12 mouse cellular contexts compared by ENCODE assay signal in genomic region chr7:121705051-121705450, GRCm38 (mm10). TPM values are rescaled to one million over a fixed set of nuclear protein-coding genes. Genes with fewer than 3 reads are reported as not detected.
DNase-seq lines count a peak whose midpoint lies in the region; ATAC-seq and TF ChIP-seq lines count a peak whose summit lies in the region.
"Had no signal": no experiment of that assay in that cellular context is flagged by ENCODE, and none has a peak within 500 bp of the region (broad histone marks: within the 10 kb centered on the region; RNA-seq: fewer than 3 reads in every experiment).

No protein-coding gene starts in this region.

- WGBS in hindbrain, embryonic 14.5 days = 89% methylated on average over 2 of the region's 2 CpGs
- 92% methylated on average over 2 of the region's 2 CpGs for WGBS in midbrain, embryonic 16.5 days

- H3K9ac ChIP-seq in hindbrain, embryonic 14.5 days = no peak overlapping the region
- no peak overlapping the region for H3K9ac ChIP-seq in midbrain, embryonic 16.5 days (ENCODE audit: low read depth, low read length)

- no peak overlapping the region for H3K27ac ChIP-seq in left cerebral cortex, adult 2 months
- H3K27ac ChIP-seq in hindbrain, embryonic 14.5 days = no peak overlapping the region
- H3K27ac ChIP-seq in midbrain, embryonic 16.5 days (ENCODE audit: low read length) = no peak overlapping the region

- peak overlapping the region; percentile 89 for H3K4me3 ChIP-seq in left cerebral cortex, adult 2 months
- no peak overlapping the region; the same call in 1 of the 2 replicates for H3K4me3 ChIP-seq in hindbrain, embryonic 14.5 days (replicated peaks; ENCODE audit: low read length)
- H3K4me3 ChIP-seq in midbrain, embryonic 16.5 days (ENCODE audit: low read depth, low read length) = no peak overlapping the region; the same call in 1 of the 2 replicates

- H3K36me3 ChIP-seq in hindbrain, embryonic 14.5 days (replicated peaks; ENCODE audit: control insufficient read depth, insufficient read depth) = 0 out of 2 replicates have a peak, but pooled peaks cover 3% of the 10 kb centered on the region
- no peaks in the 10 kb centered on the region for H3K36me3 ChIP-seq in midbrain, embryonic 16.5 days (ENCODE audit: control insufficient read depth, insufficient read depth, low read length)

- DNase-seq in left cerebral cortex, adult 2 months (ENCODE audit: extremely low spot score in 1 of 2, low spot score in 2 of 2) = no peak
- no peak for DNase-seq in left cerebral cortex, postnatal 10 days (ENCODE audit: extremely low spot score in 1 of 2, low spot score in 2 of 2)
- DNase-seq in embryo, embryonic 11 days = peak; percentile 19
- DNase-seq in hindbrain, embryonic 14.5 days (ENCODE audit: low spot score) = no peak
- no peak for DNase-seq in urinary bladder, postnatal 14 days (ENCODE audit: low spot score)
- DNase-seq in adrenal gland, adult 2 months = no peak
- DNase-seq in layer of hippocampus, adult 9-11 months = no peak
- DNase-seq: cerebellum, adult 2 months; lung, postnatal 10 days had no signal

- H3K4me2 ChIP-seq in hindbrain, embryonic 14.5 days (replicated peaks) = peak overlapping the region; percentile 95
- peak overlapping the region; percentile 58 for H3K4me2 ChIP-seq in midbrain, embryonic 16.5 days (ENCODE audit: low read length)

- intact Hi-C loops in left cerebral cortex, adult 2 months (cut with DNase I) = no loop called here
- intact Hi-C loops in left cerebral cortex, postnatal 10 days (cut with DNase I) = no loop called here

- ATAC-seq in hindbrain, embryonic 14.5 days (ENCODE audit: low FRiP score) = no peak
- ATAC-seq in midbrain, embryonic 16.5 days = no peak

- no peaks in the 10 kb centered on the region for H3K27me3 ChIP-seq in hindbrain, embryonic 14.5 days (ENCODE audit: control insufficient read depth, insufficient read depth, low read length)
- H3K27me3 ChIP-seq in midbrain, embryonic 16.5 days (ENCODE audit: control insufficient read depth, insufficient read depth, low read depth, low read length) = no peaks in the 10 kb centered on the region

- no peak for TF ChIP-seq CTCF in left cerebral cortex, adult 2 months (IDR thresholded peaks at IDR 0.05)

- no peaks in the 10 kb centered on the region for H3K9me3 ChIP-seq in hindbrain, embryonic 14.5 days (ENCODE audit: control insufficient read depth, low read length)
- H3K9me3 ChIP-seq in midbrain, embryonic 16.5 days (replicated peaks; ENCODE audit: control insufficient read depth, low read length, poor library complexity, severe bottlenecking) = no peaks in the 10 kb centered on the region

- peaks cover 34% of the 10 kb centered on the region for H3K4me1 ChIP-seq in hindbrain, embryonic 14.5 days (replicated peaks; ENCODE audit: control insufficient read depth, insufficient read depth, low read length)
- H3K4me1 ChIP-seq in midbrain, embryonic 16.5 days (ENCODE audit: control insufficient read depth, insufficient read depth, low read length) = peaks cover 45% of the 10 kb centered on the region

RNA-seq across cellular contexts. Expression of gene Usp31, which starts 2.0 kb away (rescaled TPM):
- 10 to 100 TPM; 80.8 to 81.3 TPM for total RNA-seq in left cerebral cortex, adult 2 months (2021)
- total RNA-seq in left cerebral cortex, postnatal 10 days (2021) = 10 to 100 TPM; 45.5 to 48.1 TPM
- polyA plus RNA-seq in hindbrain, embryonic 14.5 days (2014; fragmentation: Nextera tagmentation; extraction: Ambion mirVana) = 4.8 and 5.2 TPM in 2 replicates
- 3.0 and 3.6 TPM in 2 replicates for polyA plus RNA-seq in midbrain, embryonic 16.5 days (2015; fragmentation: Nextera tagmentation; extraction: Ambion mirVana)
- total RNA-seq in adrenal gland, adult 2 months (2021) = 10 to 100 TPM; 12.5 to 16.1 TPM
- 2.6 and 3.1 TPM in 2 replicates for polyA plus RNA-seq in adrenal gland, adult 2 months (2012; rRNA removed)

RNA-seq across cellular contexts. Expression of gene Scnn1g, which starts 29.2 kb away (rescaled TPM):
- under 1 TPM; 0.11 to 0.12 TPM for total RNA-seq in left cerebral cortex, adult 2 months (2021)
- under 1 TPM; 0.14 to 0.15 TPM for total RNA-seq in left cerebral cortex, postnatal 10 days (2021)
- polyA plus RNA-seq in hindbrain, embryonic 14.5 days (2014; fragmentation: Nextera tagmentation; extraction: Ambion mirVana) = 0.07 TPM in 1 of 2 replicates, not detected in the other
- polyA plus RNA-seq in midbrain, embryonic 16.5 days (2015; fragmentation: Nextera tagmentation; extraction: Ambion mirVana) = 0.09 TPM in 1 of 2 replicates, not detected in the other
- total RNA-seq in adrenal gland, adult 2 months (2021) = under 1 TPM in 1 of 2 experiments, not detected in 1; 0.14 TPM
- 0.04 and 0.06 TPM in 2 replicates for polyA plus RNA-seq in adrenal gland, adult 2 months (2012; rRNA removed)
- total RNA-seq: heart, postnatal 25 days had no signal
- polyA plus RNA-seq: large intestine, adult 2 months had no signal
